Mouse (Mus musculus): ENCODE measurements around the gene Vsig8. TPM values are rescaled to one million over a fixed set of nuclear protein-coding genes. Genes with fewer than 3 reads are reported as not detected.

Vsig8 gene
- total RNA-seq, 2 experiments from 2014 or later, result 0.27 to 0.43 TPM

DNA sequence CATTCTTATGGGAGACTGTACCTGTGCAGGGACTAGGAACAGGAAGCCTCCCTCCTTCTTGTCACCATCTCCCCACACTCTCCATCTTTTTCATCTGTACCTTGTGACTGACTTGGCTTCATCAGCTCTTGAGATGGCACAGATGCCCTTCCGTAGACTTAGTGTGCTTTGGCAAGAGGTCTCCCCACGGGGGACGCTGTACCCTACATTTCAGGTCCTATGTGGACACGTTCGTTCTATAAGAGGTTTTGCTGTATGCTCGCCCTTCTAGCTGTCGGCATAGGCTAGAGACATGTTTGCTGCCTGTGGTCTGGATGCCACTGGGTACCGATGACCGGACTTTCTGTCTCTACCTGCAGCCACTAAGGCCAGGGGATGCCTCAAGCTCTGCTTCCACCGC, 28.3 kb upstream of the Vsig8 start:
- DNase-seq (ENCODE audit: low spot score in 2 of 2), result no peak

DNA sequence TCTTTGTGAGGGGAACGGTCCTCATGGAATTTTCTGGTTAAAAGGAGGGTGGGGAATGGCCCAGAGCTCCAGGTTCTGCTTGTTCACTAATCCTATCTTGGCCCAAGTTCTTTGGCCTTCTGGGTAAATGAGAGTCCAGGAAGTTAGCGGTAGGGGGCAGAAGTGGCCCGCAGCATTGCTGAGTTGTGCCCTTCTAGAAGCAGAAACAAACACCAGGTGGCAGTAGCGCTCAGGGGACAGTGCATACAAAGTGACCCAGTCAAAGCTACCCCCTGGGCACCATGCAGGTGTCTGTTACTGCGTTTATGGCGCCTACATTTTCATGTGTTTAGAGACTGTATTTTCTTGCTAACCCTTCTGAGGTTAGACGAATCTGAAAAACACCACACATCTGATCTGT, 27.0 kb upstream of the Vsig8 start:
- DNase-seq (ENCODE audit: low spot score in 2 of 2), result peak; percentile 60 to 89

DNA sequence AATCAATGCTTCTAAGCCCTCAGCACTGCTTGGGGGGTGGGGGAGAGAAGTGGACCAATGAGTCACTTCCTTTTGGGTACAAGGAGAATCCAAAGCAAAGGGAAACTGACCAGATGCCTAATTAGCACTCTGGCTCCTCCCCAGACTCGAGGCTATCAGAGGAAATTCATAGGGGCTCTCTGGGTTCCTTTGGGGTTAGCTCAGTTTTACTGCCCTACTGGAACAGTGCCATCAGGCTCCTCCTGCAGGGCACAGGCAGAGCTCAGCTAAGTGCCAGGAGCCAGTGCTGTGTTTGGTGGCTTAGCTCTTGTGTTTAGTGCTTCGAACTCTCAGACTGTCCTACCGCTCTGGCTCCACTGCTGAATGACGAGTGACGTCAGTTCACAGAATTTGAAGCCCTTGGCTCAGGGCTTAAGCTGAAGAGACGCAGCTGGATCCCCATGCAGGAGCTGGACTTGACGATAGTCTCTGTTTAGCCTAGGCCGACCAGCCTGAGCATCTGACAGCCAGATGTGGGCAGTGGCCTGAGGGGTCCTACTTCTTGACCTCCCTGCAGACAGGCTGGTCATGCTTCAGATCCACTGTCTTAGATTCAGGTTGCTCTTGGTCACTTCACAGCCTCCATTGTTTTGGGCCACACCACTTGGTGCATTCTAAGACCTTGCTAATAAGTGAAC, 25.1 kb upstream of the Vsig8 start:
- DNase-seq (ENCODE audit: low spot score in 2 of 2), result no peak

DNA sequence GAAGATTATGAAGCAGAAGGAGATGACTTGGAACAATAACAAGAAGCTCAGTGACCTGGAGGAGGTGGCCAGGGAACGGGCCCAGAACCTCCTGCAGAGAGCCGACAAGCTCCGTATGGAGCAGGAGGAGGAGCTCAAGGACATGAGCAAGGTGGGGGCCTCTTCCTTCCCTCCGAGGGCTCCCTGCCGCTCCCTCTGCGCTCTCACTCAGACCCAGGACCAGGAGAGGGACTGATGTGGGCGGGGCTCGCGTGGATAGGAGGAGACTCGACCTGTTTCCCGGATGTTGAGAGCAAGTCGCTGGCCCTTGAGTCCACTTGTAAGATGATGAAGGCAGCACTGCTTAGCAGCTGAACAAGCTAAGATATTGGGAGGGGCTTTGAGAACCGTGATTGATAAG, 23.2 kb upstream of the Vsig8 start:
- DNase-seq (ENCODE audit: low spot score in 2 of 2), result no peak

DNA sequence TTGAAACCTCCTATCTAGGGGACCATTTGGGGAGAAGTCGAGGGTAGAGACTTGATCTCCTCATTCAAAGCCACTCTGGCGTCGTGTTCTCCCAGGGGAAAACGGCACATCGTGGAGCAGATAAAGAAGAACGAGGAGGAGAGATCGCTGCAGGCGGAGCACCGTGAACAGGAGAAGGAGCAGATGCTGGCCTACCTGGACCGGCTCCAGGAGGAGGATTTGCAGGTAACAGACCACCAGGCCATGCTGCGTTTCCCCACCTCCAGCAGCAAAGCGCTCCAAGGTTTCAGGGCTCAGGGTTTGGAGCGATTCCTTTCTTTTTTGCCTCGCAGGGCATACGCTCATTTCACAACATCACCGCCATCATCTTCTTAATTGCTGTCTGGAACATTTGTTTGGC, 20.6 kb upstream of the Vsig8 start:
- DNase-seq (ENCODE audit: low spot score in 2 of 2), result no peak

DNA sequence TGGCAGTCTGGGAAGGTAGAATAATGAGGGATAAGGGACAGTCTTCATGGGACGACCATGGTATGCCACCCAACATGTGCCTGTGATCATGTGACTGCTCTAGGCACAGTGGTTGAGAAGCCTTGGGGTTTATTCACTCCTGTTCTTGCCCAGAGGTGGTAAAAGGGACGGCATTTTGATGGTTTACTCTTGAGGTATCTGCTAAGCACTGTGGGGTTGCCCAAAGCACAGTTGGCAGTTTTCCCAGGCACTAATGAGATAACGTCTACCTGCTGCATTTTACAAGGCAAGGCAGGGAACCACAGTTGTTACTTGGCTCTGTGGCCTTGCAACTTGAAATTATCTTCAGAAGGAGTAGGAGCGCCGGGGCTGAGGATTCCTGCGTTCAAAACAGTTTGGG, 15.9 kb upstream of the Vsig8 start:
- no peak for DNase-seq (ENCODE audit: low spot score in 2 of 2)

DNA sequence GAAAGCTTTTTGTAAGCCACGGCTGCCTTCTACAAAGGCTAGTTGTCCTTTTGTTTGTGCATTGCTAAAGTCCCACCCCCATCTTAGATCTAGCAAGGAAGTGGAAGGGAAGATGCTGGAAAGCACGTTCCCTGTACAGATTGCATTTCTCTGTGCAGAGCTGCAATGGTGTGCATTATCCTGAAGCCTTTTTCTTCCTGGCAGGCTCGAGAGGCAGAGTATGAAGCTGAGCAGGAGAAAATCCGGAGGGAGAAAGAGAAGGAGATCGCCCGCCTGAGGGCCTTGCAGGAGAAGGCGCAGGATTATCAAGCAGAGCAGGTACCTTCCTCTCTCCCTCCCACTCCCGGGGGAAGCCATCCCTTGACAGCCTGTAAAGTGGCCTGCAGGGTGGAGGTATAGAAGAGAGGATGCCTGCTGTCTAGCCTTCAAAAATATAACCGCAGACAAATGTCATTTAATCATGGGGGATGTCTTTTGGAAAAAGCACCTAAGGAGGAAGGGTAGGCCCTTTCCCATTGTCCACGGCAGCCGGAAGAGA, 15.4 kb upstream of the Vsig8 start:
- no peak for DNase-seq (ENCODE audit: low spot score in 2 of 2)

DNA sequence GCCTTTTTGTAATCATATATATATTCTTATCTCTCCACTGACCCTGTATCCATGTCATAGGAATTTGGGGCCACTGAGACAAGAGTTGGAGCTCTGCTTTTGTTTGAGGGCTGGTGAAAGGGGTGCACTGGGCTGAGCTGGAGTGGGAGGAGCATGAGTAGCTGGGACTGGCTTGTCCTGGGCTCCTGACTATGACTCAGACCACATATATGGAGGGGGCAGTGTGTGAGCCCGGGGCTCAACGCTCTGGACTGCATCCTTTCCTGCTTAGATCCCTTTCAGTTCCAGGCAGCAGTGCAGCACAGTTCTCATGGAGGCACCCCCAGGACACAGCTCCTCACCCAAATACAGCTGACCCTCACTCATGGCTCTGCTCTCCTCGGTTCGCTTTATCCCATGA, 9.7 kb upstream of the Vsig8 start:
- DNase-seq (ENCODE audit: low spot score in 2 of 2), result no peak

DNA sequence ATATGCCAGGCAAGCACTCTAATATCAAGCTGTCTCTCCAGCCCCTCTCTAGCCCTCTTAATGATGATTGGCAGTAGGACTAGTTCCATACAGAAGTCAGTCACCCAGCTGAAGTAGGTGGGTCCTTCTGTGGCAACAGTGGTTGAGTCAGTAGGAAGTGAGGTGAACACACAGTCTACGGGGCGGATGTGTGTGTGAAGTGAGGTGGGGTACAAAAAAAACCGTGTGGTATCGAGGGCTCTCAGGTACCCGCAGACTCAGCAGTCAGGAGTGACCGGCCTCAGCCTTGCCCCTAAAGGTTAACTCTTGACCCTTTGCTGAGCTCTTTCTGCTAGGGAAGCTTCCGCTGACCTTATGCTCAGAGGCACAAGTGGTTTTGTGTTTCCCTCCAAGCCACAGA, 7.2 kb upstream of the Vsig8 start:
- no peak for DNase-seq (ENCODE audit: low spot score in 2 of 2)

DNA sequence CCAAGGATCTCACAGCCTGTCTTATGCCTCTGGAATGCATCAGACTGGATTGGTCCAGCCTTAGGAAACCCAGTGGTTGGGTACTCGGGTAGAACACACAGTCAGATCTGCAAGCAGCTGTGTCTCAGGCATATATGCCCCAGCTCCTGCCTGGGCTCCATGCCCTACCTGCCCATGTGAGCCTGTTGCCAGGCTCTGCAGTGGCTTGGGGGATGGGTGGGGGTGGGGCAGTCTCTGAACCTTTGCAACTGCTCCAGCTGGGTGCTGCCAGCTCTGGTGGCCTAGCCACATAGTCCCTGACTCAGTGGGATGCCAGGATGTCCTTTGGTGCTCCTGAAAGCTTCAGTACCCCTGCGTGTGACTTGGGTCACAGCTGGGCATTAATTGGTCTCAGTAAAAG, 6.4 kb upstream of the Vsig8 start:
- no peak for DNase-seq (ENCODE audit: low spot score in 2 of 2)

DNA sequence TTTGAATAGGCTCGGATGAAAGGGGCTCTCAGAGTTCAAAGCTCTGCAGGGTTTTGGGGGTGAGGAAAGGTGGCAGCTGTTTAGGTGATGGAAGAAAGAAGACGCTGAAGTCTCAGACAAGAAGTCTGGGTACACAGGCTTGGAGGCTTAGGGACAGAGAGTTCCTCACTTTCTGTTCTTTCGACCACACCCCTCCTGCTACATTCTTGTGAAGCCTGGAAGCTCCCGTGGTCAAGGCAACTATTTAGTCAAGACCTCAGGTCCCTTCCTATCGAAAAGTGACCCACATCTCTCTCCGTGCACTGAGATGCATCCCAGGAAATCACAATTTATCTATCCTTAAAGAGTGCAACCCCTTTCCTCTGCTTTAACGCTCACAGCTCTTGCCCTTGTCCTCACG, 6.0 kb upstream of the Vsig8 start:
- DNase-seq (ENCODE audit: low spot score in 2 of 2), result no peak

DNA sequence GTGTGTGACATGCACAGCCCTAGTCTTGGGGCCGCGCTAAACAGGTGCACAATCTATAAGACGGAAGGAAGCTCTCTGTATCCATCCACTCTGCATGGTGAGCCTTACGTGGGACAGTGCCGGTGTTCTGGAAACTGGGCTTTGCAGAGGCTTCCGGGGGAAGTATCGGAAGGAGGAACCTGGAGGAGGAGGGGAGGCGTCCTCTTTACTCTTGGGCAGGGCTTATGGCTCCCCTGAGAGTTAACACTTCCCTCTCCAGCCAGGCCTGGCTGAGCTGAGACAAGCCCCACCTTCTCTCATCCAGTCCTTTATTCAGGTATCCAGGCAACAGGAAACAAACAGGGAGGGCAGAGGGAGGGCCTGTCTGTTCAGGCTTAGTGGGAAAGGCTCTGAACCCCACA, 5.2 kb upstream of the Vsig8 start:
- DNase-seq (ENCODE audit: low spot score in 2 of 2), result peak in 1 of 2 experiments; percentile 26

DNA sequence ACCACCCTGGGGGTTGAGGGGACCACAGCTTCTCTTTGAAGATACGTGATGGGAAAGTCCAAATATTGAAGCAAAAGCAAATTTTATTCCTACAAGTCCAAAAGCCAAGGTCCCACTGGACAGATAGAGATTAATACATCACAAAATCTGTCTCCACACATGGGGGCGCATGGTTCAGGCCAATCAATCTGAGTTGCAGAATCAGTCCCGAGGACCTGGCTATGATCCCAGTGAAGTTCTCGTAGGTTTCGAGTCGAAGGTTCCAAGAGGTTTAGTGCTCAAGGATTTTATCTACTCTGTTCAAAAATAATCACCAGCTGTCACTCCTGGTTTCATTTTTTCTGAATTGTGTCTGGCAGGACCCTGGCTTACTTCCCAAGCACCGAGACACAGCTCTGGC, 4.7 kb upstream of the Vsig8 start:
- DNase-seq (ENCODE audit: low spot score in 2 of 2), result no peak

DNA sequence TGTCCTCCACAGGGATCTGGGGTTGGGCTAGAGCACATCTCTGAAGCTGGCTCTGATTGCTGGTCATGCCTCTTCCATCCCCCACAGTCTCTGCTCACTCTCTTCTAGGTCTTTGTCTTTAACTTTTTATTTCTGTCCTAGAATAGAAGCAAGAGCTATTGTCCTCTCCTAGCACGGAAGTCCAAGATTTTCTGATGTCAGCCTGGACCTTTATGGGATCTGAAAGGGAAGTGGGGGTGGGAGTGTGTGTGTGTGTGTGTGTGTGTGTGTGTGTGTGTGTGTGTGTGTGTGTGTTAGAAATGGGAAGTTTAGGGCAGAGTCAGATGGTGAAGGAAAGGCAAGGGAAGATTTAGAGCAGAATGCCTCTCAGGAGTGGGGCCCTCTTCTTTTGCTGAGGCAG, 3.1 kb upstream of the Vsig8 start:
- no peak for DNase-seq (ENCODE audit: low spot score in 2 of 2)

DNA sequence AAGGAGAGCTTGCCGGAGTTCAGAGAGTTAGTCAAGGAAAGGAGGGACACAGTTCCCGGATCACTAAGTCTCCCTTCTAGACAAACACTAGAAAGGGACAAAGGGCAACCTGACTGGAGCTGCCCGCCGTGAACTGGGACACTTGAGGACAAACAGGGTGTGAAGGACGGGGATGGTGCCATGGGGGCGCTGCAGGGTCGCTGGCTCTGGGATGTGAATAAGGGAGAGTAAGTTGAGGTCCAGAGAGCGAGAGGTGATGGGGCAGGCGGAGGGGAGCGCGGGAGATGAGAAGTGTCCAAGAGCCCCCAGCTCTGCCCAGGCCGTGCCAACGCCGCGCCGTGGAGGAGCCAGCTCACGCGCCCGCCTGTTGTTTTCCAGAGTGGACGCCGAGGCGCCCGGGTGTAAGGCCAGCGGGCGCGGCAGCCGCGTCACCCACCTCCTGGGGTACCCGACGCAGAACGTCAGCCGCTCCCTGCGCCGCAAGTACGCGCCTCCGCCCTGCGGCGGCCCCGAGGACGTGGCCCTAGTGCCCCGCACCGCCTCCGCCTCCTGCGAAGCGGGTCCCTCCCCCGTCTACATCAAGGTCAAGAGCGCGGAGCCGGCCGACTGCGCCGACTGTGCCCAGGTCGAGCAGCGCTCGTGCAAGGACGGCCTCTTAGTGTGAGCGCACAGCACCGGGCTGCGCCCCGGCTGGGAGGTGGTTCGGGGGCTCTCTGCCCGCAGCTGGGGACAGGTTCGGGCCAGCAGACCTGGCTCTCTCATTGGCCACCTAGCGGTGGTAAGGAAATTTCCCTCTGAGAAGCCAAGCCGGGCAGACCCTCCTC, 7.1 kb downstream of the Vsig8 start:
- DNase-seq (ENCODE audit: low spot score in 2 of 2), result peak; percentile 37 to 51

DNA sequence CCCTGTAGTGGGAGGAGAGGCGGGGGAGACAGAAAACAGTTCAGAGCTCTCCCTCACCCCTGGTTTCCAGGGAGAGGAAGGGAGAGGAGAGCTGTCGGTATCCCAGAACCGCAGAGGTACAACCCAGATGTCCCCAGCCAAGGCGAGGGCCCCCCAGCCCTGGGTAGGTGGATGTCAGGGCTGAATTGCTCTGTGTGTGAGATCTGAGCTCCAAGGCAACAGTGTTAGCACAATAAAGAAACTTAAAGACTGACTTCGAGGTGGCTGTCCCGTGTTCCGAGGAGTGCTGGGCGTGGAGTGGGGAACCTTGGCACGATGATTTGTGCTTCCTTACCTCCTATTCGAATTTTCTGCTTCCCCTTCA, 7.7 kb downstream of the Vsig8 start:
- no peak for DNase-seq (ENCODE audit: low spot score in 2 of 2)

DNA sequence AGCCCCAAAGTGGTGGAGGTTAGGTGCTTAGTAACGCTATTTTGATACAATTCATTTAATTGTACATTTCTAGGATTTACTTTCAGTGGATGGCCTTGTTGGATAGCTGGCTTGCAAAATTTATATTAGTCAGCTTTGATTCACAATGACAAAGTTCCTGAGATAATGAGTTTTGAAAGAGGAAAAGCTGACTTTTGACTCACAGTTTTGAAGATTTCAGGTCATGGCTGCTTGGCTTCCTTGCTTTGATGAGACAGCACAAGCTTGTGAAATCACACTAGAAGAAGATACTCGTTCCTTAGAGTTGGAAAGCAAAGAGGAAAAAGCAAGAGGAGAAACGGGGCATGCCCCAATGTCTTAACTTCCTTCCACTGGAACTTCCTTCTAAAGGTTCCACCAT, 10.4 kb downstream of the Vsig8 start:
- DNase-seq (ENCODE audit: low spot score in 2 of 2), result no peak

DNA sequence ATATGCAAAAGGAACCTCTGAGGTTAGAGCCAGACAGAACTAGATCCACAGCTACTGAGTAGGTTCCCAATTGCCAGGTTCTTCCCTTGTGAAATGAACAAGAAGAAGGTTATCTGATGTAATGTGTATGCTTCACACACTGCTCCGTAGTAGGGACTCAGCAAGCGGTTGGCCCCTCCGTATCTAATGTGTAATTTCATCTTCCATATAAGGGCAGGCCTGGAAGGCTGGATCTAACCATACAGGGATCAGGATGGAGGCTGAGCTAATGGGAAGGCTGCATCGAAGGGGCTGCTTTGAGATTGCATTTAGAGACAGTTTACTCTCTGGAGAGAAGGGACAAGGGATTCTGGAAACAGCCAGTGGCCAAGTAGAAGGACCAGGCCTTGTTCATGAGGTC, 12.0 kb downstream of the Vsig8 start:
- no peak for DNase-seq (ENCODE audit: low spot score in 2 of 2)

DNA sequence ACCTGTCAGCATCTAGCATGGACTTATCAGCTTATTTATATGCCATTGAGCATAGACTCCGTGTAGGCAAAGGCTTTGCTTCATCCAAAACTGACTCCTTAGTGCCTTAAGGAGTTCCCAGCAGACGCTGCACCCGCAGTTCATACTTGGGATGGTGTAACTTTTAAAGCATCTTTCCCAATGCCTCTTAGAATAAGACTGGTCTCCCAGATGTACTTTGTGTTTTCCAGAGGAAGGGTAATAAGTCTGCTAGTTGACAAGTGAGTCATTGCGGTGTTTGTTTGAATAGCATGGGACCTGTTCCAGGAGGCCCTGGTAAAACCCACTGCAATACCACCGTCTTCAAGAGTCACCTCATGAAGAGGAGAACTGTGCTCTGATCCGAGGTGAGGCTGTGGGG, 24.4 kb downstream of the Vsig8 start:
- no peak for DNase-seq (ENCODE audit: low spot score in 2 of 2)

DNA sequence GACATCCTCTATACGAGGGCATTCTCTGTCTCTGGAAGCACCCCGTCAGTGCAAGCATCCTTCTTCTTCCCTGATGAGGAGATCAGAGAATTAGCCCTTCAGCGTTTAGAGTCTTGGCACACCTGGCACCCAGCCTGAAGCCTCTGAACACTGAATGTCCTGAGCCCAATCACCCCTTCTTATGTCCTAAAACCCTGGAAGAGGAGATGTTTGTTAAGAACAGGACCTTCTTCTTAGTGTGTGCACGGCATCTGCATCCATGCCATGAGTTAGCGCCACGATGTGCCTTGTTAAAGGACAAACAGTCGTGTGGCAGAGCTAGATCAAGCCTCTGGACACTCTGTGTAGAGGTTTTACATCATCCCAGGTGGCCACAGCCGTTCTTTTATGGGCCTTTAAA, 26.7 kb downstream of the Vsig8 start:
- DNase-seq (ENCODE audit: low spot score in 2 of 2), result no peak

DNA sequence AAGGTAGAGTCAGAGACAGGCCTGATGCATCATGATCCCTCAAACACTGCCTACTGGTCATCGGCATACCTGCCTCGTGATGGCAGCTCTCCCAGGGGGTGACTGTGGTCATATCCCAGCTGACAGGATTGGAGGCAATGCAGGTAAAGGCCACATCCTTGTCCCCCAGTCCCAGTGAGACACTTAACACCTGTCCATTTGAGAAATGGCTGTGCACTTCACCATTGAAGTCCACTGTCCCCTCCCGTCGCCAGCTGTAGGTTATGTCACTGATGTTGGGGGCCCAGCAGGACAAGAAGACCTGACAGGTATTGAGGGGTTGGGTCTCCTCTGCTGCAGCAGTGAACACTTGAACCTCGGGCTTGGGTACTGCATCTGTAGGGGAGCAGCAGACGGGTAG, 28.5 kb downstream of the Vsig8 start:
- no peak for DNase-seq (ENCODE audit: low spot score in 2 of 2)

DNA sequence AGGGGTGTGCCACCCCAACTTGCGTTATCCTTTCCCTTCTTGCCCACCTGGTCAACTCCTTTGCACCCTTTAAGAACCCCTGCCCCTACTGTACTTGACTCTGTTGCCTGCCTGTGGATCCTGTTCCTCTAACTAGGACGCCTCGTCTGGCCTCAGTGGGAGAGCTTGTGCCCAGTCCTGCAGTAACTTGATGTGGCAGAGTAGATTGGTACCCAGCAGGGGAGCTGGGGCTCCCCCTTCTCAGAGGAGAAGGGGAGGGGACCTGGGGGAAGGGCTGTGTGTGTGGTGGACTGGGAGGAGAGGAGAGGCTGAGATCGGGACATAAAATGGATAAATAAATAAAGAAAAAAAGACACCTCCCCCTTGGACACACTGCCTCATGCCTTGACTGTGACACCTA, 29.3 kb downstream of the Vsig8 start:
- no peak for DNase-seq (ENCODE audit: low spot score in 2 of 2)

All from layer of hippocampus, adult 18-20 months (tissue).